Mouse (Mus musculus) urinary bladder, postnatal 25 days (tissue): ENCODE results near the gene Colgalt2.

ENCODE experiments used
- DNase-seq: peaks from one replicate; pipeline ENCODE4 v3.0.0; 2022; ENCODE audit warnings: low spot score

Colgalt2 gene

DNA sequence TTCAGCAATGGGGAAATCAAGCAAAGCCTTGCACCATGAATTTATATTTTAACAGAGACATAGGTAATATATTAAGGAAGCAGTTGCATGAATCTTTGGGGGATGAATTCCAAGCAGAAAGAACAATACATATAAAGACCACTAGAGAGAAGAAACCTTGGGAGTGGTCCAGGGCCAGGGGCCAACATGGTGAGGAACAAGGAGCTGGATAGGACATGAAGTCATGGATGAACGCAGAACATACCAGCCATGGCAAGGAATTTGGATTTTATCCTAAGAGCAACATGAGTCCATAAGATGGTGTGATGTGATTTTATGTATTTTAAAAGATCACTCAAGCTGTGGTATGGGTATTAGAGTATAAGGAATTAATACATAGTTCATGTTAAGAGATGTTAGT is 92.6 kb downstream of the Colgalt2 start:
- no peak for DNase-seq

DNA sequence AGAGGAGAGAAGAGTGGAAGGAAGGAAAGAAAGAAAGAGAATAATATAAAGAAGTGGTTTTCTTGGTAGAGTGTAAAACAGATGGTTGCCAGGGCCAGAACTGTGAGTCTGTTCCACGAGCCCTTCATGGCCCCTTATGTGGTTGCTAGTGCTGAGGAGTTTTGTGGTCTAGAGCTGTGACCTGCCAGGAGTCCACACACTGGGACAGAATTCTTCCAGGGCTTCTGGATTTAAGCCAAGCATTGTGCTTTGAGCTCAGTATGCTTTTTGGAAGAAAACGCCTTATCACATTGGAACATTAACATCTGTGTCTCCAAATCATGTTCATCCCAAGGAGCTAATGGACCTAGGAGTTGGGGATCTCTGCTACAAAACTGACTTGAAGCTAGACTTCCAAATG is 97.2 kb downstream of the Colgalt2 start:
- DNase-seq = no peak

- DNase-seq = no peak
These were observed 98.0 kb downstream of the Colgalt2 start for GRCm38 (mm10) chr1:152497581-152497980.

- DNase-seq = no peak
These were observed 100.2 kb downstream of the Colgalt2 start for GRCm38 (mm10) chr1:152499802-152500201.

DNA sequence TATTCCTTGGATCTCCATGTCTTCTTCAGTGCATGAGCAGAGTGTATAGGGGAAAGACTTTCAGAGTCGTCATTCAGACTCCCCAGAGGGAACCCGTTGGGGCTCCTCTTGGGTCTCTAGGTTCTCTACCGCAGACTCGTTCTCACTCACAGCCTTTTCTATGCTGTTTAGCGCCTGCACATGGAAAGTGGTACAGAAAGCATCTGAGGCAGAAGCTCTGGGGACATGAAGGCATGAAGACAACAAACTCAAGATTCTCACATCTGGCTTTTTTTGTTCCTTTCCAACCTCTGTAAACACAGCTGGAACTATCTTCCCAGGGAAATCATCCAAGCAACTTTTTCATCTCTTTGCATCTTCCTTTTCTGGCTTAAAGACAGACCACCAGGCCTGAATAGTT is 106.5 kb downstream of the Colgalt2 start:
- no peak for DNase-seq

DNA sequence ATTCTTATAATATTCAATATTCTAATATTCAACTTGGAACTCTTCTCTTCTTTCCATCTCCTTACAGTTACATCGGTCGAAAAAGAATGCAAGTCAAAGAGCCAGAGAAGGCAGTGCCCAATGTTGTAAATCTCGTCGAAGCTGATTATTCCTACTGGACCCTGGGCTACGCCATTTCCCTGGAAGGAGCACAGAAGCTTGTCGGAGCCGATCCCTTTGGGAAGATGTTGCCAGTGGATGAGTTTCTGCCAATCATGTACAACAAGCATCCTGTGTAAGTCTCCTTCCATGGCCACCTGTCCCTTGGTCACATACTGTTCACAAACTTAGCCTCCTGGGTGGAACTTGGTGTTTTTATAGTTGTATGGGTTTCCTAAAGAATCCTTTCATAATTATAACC is 107.1 kb downstream of the Colgalt2 start:
- no peak for DNase-seq

DNA sequence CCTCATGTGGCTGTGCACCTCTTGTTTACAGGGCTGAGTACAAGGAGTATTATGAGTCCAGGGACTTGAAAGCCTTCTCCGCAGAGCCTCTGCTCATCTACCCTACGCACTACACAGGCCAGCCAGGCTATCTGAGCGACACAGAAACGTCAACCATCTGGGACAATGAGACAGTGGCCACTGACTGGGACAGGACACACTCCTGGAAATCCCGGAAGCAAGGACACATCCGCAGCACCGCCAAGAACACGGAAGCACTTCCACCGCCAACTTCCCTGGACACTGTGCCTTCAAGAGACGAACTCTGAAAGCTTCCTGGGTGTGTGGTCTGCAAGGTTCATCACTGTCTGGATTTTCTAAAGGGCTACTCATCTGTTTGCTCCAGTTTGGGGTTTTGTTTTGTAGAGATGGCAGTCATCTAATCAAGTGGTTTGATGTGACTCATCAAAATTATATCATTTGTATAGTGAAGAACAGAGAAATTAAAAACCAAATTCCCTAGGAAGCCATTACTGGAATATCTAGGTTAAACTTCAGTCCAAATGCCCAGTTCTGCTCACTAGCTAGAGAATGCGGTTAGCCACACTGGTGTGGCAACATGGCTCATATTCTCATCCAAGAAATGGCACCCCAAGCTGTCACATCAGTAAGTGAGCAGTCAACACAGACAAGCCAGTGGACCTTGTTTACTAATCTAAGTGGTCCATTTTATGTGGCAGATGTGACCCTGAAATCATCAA is 109.0 kb downstream of the Colgalt2 start:
- DNase-seq = no peak

GRCm38 (mm10) chr1:152511237-152511636 is 111.6 kb downstream of the Colgalt2 start:
- no peak for DNase-seq

DNA sequence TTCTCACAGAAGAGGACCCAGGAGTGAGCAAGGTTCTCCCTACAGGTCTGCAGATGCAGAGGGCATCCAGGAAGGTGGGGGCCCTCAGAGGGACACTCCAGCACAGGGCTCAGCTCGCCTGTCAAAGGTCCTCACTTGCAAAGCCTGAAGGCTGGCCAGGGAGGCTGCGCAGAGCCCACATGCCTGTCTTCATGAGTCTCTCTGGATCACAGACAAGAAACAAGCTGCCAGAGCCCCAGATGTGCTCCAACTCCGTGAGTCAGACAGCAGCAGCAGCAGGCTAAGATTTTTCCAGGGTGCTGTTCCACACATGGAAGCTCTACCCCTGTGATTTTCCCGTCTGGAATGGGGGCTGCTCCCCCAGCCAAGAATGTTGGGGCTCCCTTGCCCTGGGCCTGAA is 114.6 kb downstream of the Colgalt2 start:
- DNase-seq = no peak

GRCm38 (mm10) chr1:152517057-152517570 is 117.5 kb downstream of the Colgalt2 start:
- DNase-seq = no peak

GRCm38 (mm10) chr1:152518971-152519370 is 119.3 kb downstream of the Colgalt2 start:
- DNase-seq = no peak

DNA sequence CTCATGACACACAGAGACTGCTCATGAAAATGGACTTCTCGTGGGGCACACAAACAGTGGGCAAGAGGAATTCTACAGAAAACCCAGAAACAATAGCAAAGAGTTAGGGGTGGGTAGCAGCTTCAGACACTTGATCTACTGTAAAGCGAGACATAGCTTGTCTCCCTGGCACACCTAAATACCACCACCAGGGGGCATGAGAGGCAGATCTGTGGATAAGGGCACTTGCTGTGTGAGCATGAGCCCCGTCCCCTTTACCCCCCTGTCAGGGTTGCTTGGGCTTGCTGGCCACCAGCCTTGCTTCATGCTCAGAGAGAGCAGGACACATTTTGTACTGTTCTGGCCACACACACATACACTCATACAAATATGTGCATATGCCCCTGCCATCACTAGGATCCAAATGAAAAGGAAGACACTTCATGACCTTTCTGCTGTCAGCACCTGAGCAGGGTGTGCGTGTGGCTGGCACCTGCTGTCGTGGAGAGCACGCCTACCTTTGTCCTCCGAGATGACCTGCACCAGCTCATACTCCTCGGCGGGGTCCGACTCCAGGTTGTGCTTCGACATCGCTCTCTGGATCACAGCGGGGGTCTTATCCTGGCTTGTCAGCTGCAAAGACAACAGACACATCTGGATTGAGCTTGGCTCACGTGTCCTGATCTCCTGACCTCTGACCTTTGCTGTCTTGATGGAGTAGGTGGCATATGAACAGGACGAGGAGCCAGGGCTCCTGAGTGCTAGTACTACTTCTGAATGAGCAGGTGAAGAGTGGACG is 121.4 kb downstream of the Colgalt2 start:
- DNase-seq = peak; percentile 27

DNA sequence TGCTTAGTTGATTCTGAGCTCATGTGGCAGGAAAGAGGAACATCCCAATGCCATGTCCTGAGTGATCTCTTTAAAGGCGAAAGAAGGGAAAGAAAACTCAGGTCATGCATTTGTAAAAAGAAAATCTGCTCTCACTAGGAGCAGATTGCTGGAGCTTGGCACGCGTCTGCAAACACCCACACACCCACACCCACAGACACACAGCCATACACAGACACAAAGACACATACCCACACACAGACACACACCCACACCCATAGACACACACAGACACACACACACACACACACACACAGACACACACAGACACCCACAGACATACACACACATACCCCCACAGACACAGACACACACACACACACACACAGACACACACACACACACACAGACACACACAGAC is 122.6 kb downstream of the Colgalt2 start:
- no peak for DNase-seq

GRCm38 (mm10) chr1:152523292-152523691 is 123.7 kb downstream of the Colgalt2 start:
- no peak for DNase-seq

GRCm38 (mm10) chr1:152524098-152524892 is 124.7 kb downstream of the Colgalt2 start:
- DNase-seq = no peak

DNA sequence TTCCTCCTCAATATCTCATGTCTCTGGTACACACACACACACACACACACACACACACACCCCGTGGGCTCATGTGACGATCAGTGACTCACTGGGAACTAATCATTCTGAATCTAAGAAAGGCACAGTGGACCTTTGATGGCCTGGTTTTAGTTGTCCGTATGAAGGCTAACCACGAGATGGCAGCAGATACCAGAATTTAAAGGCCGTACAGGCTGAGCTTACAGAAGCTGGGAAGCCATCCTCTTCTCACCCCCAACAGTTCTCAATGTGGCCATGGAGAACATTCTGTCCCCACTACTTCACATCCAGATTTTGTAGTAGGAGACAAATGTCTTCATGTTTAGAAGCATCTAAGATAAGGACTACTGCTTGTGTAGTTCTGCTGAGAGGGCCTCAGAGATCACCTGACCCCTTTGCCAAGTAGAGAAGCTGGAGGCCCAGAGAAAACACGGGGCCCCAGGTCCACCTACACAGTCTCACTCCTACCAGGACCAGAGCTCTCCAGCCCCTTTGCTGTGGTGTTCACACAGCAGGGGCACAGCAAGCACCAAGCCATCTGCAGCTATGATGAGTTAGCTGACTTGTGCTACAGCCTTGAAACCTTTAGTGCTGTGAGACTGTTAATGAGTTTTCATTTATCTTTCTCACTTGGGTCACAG is 125.5 kb downstream of the Colgalt2 start:
- peak; percentile 61 for DNase-seq

DNA sequence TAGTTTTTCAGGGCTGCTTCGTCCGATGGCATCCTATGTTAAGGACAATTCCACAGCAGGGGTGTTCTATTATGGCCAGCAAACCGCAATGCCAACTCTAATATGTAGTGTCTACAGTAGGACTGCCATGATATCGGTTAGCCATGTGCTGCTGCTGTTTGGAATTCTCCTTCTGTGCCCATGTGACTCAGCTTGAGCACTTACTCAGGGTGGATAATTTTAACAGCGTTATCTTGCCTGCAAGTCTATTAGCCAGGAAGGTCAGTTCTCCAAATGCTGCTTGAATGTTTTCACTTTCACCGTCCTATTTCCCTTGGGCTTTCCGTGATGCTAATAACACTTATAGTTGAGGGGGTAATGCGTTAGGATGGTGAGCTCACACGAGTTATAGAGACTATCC is 126.5 kb downstream of the Colgalt2 start:
- DNase-seq = no peak

DNA sequence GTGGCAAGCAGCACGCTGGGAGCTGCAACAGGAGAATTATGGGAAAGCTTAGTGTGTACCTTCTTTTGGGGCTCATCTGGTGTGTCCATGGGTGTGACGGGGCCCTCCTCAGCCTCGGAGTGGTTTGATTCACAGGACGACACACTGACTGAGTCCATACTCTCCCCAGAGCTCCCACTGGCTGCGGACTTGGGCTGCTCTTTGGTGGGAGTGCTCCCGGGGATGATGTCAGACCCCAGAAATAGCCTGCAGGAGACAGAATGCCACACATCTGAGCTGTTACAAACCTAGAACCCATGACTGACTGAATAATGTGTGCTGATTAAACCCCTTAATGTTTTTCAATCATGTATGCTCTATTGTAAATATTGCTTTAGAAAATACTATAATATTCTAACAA is 128.6 kb downstream of the Colgalt2 start:
- DNase-seq = no peak

GRCm38 (mm10) chr1:152528778-152529177 is 129.1 kb downstream of the Colgalt2 start:
- DNase-seq = no peak

GRCm38 (mm10) chr1:152531498-152531897 is 131.9 kb downstream of the Colgalt2 start:
- no peak for DNase-seq

DNA sequence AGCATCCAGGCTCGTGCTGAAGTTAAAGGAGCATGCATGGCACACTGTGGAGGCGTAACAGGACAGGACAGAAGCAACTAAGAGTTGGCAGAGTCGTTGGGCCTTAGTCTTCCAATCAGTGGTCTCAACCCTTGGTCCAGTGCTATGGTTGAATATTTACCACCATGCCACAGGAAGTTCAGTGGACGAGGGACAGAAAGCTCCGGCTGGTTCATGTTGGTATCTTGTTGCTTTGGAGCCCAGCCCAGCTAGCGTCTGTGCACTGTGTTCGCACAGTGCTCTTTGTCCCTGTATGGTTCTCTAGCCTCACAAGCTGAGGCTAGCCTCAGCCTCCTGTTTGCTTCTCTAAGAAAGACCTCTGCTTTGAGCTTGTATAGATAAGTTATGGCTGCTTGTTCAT is 134.9 kb downstream of the Colgalt2 start:
- no peak for DNase-seq
